Mouse (Mus musculus) gastrocnemius, postnatal 10 days (tissue): ENCODE measurements around the gene Nptx1. TPM values are rescaled to one million over a fixed set of nuclear protein-coding genes. Genes with fewer than 3 reads are reported as not detected.

Experiments used
- DNase-seq: peaks from one replicate; pipeline ENCODE4 v3.0.0; 2021; ENCODE audit warnings: mixed read lengths
- total RNA-seq, 2 experiments: library from RNA; stranded (reverse); gene quantifications; 2 replicates each; pipeline ENCODE4 v1.2.3; 2021

Gene Nptx1
- total RNA-seq, 2 experiments from 2014 or later, result 0.50 to 0.66 TPM

DNA sequence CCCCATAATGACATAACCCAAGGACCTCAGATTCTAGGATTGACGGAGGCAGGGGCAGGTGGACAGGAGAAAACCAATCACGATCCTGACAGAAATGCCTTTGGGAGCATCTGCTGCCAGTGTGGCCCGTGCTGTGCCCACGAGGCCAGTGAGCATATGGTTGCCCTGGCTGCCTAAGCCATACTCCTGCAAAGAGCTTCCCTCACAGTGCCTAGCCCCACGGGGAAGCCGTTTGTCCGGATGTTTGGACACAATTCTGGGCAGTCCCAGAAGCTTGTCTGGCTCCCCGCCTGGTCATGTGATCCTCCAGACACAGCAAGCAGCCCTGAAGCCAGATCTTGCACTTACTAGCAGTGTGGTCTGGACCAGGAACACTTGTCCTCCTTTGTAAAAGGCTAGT is 24.8 kb downstream of the Nptx1 start:
- peak; percentile 52 for DNase-seq

DNA sequence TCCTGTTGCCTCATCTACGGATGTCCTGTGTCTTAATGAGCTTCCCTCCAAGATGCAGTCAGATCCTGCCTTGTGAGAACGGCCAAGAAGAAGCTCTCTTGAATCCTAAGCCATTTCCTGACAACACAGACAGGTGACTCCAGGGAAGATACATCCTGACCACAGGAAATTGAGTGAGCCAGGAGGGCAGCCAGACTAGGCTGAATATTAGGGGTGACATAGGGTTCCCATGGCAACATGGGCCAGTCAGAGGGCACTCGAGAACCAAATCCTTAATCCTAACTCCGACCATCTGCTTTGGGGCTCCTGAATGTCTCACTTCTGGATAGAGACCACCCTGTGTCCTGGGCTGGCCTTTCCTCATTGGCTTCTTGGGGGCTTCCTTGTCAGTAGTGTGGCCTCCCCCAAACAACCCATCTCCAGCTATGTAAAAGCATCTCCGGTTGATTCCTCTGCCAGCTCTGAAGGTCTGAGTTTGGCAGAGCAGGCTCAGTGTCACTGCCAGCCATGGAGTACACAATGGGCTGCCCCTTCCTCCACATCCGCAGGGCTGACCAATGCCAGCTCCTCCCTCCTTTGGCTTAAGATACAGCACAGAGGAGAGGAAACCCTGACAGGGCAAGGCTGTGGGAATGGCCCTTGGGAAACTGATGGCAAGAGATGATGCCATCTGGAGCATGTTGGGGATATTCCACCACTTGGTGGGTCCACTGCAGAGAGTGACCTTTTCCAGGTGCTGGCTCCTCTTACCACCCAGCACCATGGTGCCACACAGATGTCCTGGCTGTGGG is 25.4 kb downstream of the Nptx1 start:
- no peak for DNase-seq

DNA sequence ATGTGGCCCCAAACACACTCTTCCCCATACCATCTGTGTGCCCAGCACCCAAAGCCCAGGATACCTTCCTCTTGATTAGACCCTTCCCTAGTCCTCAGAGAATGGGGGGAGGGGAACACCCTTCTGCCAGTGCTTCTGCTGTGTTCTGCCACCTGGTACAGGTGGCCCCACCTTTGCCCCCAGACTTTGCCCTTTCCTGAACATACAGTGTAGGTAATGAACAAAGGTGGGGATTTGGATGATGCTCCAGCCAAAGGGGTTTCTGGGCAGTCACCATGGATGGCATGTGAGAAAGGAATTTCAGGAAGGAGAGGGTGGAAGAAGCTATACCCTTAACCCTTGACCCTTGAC is 26.9 kb downstream of the Nptx1 start:
- no peak for DNase-seq

DNA sequence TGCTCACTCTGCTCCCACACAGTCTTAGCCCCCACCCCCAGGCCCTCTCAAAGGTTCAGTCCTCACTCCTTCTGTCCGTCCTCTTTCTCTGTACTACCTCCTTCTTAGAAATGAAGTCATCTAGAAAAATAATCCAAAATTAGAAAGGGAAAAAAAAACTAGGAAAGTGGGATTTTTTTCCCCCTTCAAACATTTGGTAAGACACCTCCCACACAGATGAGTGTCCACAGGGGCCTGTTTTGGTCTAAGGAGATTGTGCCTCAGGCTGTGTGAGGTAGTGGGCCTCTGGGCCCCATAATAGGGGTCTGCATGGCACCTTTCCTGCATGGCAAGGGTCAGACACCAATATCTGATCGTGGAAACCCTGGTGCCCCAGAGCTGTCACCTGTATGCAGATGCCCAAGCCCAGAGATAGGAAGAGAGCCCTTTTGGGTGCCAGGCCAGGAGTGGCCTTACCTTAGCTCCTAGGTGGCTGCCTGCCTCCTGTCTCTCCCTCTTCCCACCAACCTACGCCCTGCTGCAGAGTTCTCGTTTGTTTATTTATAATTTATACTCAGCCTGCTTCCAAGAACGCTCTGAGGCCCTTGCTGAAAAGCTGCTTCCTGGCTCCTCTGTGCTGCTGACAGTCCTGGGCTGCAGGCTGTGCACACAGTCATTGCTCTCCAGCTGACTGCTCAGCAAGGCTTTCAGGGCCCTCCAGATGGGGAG is 27.4 kb downstream of the Nptx1 start:
- DNase-seq, result no peak

DNA sequence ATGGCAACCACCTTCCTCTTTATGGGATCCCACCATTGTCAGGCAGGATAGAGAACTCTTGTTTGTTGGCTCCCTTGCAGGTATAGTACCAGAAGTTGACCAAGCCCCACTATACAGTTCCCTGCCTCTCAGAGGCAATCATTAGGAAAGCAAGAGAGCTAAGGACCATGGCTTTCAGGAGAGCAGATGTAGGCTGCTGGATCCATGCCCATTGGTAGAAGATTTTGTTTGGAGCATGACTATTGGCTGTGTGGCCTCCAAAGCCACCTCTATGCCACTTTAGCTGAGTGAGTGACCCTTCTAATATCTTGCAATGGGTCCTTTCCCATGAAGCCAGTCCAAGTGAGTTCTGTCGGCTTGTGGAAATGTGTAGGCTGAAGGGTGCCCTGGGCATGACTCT is 28.2 kb downstream of the Nptx1 start:
- no peak for DNase-seq

DNA sequence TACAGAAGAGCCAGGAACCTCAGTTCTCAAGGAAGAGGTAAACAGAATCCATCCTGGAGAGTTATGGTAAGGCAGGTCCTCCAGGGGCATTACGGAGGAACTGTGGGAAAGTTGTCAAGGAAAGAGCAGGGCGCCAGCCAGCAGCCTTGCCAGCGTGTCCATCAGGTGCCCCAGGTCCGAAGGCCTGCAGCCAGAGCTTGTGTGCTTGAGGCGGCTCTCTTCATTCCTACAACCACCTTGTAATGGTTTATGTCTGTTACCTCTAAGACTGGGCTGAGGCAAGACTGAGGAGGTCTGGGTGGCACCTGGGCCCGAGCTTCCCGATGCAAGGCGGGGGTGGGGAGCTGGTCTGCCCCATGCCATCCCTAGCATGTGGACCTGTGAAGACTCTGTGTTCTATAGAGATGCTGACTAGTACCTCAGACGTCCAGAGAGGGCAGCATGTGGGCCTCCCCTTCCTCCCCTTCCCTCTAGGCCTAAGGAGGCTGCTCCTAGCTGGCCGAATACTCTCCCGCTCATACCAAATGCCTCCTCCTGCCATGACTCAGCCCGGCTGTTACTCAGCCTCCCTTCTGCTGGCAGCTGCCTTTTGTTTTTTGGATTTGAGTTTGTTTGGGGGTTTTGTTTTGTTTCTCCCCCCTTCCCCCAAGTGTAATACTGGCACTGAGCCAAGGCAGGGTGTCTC is 30.7 kb downstream of the Nptx1 start:
- DNase-seq, result no peak

DNA sequence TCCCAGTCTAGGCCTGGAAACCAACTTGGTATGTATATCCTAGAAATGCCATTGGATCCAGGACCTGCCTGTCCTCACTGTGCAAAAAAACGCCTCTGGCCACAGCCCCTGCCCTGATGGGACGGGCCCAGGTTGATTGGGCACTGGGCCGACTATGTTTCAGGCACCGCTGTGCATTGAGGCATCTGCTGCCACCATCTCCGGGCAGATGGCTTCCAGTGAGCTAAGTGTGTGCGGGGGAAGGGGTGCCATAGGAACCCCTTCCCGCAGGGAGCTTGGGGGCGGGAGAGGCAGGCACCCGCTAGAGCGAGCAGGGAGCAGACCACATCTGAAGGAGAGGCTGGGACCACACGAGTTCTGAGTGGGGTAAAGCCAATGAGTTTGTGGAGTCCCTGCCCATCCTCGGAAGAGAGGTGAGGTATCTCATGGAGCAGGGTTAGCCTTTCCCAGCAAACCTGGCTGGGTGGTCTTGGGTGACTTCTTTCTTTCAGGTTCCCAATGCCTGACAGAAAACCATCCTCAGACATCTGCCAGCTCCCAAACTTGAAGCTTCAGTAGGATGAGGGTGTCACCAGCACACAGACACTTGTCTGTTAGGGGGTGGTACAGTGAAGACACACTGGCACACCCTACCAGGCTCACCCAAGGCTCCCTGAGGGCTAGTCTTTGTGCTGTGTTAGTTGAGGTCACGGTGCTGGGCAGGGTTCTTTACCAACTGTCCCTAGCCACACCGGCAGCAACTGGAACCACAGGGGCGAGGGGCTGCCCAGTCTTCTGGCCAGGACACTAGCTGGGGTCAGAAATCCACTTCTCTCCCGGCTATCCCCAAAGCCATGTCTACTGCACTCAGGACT is 31.5 kb downstream of the Nptx1 start:
- no peak for DNase-seq

DNA sequence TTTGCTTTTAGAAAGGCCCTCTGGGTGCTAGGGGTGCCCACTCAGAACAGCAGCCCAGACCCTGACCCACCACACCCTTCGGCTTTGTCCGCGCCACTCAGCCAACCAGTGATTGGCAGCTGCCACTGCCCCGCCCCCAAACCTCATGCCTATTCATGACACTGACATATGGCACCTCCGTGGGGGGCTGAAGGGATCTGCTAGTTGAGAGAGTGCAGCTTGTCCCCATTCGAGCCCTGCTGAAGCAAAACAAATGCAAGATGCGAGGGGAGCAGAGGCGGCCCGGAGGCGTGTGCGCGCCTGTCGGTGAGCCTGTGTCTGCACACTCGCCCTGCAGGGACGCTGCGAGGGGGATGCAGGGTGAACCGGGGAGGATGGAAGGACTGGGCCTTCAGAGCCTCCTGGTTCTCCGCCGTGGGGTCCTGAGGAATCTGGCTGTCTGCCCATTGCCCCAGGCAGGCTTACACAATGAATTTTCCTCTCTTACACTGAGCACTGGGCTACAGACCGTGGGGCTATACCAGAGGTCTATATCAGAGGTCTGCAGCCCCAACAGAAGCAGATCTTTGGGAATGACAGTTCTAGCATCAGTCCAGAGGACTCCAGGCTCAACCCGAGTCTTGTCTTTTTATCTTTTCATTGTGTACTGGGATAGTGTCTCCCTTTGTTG is 32.5 kb downstream of the Nptx1 start:
- no peak for DNase-seq

DNA sequence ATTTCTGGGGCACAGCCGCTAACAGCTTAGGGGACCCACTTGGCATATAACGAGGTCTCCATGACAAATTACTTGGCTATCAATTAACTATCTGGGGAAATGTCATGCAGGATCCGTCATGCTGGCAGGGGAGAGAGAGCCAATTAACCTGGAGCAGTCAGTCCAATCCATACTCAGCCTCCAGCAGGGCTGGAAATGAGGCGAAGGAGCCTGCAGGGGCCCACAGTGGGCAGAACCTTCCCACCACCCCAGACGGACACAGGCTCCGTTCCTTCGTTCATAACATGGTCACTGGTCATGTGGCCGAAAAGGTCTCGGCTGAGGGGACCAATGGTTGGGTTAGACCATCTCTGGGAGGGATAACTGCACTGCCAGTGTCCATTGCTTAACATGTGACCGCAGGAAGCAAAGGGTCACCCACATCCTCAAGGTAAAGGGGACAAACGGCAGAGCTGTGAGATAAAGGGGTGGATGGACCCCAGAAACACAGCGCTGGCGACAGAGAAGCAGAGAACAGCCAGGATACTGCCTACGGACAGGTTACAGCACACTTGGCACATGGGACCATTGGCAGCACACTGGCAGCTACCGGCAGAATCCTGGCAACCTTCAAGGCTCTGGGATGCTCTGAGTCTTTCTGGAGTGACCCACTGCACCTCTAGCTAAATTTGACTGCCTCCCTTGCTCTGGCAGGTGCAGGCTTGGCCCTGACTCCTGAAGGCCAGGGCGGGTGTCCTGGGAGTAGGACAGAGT is 33.3 kb downstream of the Nptx1 start:
- DNase-seq, result no peak

DNA sequence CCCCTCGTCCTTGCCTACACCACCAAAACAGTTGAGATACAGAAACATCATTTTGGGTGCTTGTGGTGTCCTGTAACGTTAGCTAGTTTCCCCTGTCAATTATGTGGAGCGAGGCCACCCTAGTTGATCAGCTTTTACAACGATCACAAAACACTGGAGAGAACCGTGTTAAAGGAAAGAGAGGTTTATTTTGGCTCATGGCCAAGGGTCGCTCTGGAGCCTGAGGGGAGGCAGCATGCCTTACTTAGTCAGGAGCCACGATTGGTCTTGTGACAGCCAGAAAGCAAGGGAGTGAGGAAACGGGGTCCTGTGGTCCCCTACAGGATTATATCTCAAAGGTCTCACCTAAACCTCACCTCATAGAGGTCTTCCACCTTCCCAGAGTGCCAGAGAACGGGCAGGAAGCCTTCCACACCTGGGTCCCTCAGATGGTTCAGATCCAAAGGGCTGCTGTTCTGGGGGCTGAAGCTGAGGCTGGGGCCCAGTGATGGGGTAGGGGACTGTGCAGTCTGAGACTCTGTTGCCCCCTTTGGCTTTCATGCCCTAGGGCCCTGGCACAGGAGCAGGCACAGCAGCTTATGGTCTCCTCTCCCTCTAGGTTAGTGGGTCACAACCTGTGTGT is 34.4 kb downstream of the Nptx1 start:
- no peak for DNase-seq

DNA sequence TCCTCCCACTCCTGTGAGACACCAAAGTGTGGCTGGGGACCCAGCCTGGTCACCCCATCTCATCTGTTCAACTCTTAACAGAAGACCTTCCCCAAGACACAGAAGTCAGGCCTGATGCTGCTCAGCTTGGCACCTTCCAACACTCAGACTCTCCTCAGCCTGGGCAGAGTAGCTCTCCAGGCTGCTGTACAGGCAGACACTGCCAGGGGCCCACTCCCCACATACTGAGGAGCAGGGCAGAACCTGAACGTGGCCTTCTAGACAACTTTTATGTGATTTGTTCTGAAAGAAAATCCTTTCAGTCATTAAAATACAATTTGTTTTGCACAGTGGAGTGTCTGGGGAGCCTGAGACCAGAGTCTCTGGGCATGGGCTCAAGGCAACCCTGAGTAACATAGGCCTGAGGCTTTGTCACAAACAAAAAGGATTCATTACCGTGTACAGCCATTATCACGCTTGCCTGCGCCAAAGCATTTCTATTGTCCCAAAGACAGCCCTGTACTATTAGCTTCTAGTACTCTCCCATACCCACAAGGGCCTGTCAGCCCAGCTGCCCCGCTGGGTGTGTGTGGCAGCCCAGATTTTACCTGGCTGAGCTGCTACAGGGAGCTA is 38.3 kb downstream of the Nptx1 start:
- DNase-seq, result no peak

DNA sequence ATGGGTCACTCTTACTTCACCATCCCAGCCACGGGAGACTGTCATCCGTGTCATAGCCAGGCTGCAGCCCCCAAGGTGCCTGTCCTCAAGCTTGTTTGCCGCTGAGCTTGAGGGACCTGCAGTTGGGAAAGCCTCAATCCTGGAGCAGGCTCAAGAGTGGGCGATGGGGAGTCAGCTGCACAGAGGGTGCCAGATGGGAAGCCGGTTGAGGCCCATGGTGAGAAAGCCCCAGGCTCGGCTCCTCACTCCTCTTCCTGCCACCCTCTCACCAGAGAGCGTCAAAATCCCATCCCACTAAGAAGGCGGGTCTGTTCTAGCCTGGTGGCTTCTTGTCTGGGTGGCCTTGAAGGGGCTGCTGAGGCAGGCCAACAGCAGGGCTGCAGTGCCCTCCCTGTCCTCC is 39.8 kb downstream of the Nptx1 start:
- DNase-seq, result no peak

DNA sequence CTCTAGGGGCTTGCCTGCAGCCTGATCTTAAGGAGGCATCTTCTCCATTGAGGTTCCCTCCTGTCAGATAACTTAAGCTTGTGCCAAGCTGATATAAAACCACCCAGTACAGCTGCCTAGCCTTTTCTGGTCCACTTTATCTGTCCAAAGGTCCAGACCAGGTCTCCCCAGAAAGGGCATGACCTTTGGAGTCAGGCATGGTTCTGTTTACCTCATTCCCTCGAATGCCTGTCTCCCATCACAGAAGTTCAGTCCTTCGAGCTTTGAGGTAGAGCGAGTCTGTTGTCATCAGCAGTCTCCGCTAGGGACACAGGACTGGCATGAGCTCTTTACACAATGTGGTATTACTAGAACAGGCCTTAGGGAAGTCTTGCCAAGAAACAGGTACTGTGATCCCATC is 41.2 kb downstream of the Nptx1 start:
- no peak for DNase-seq

DNA sequence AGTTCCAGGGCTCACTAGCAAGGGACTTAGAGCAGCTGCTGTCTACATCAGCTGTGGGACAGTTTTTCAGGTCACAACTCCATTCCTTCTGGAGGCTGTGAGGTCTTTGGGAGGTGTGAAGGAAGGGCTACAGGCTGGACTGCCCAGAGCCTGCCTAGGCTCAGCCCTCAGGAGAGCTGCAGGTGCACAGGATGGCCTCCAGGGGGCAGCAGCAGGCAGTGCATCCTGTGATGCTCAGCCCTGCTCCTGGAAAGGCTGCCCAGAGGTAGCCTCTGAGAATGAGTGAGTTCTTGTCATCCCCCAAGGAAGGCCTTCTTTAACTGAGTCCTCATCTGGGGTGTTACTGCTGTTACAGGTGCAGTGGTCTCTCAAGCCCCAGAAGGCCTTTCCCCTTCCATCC is 43.9 kb downstream of the Nptx1 start:
- DNase-seq, result peak; percentile 81

DNA sequence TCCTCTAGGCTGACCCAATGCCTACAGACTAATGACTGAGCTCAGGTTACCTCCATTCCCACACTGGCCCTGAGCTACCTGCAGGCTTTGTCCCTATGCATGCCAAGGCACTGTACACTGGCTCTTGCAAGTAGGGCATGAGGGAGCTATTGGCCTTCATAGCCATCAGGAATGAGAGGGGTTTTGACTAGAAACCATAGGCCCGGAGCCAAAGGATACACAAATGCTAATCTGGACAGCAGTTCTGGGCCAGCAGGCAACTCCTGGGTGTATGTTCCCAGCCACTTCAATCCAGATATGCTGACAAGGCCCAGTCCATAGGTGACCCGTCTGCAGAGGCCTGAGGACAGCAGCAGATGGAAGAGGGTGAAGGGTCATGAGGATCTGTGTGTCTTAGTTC is 47.5 kb downstream of the Nptx1 start:
- no peak for DNase-seq

DNA sequence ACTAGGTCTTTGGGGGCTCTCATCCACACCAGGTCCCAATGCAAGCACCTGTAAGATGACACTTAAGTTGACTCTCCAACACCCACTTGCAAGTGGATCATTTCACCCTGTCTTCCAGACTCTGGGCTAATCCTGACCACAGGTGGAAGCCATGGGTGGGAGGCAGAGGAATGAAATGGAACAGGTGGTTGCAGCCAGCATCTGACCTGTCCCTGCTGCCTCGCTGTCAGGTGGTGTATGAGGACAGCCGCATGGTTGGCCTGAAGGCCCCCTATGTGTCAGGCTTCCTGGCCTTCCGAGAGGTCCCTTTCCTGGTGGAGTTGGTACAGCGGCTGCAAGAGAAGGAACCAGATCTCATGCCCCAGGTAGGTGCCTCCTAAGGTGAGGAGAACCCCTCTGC is 48.3 kb downstream of the Nptx1 start:
- DNase-seq, result no peak

DNA sequence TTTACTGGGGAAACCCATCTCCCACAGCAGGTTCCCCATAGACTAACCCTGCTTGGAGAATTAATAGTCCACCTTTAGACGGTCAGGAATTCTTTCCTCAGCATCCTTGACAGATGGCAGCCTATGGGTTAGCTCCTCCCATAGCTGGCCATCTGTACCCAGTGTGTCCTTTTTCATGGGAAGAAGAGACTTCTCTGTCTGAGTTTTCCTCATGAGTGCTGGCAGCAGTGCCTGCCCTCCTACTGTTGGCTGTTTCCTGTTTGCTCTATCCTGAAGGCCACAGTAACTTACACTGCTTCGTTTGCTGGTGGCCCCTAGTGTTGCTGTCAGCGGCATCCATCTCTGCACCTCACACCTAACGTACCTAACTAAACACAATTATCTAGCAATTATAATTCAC is 50.1 kb downstream of the Nptx1 start:
- DNase-seq, result no peak

DNA sequence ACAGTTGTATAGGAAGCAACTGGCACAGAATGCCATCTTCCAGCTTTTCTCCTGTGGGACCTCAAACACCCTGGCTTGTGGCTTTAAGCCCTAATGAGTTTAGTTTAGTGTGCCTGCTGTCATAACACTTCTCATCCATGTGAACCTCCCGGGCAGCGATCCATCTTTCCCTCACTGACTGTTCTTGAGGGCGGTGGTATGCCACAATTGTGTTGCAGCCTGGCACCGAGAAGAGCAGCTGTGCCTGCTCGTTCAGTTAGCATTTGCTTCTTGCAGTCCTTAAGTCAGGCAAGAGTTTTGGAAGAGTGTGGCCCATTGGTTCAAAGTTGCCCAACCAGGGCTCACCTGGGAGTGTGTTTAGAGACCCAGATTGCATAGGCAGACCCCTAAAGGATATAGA is 51.4 kb downstream of the Nptx1 start:
- peak; percentile 35 for DNase-seq

DNA sequence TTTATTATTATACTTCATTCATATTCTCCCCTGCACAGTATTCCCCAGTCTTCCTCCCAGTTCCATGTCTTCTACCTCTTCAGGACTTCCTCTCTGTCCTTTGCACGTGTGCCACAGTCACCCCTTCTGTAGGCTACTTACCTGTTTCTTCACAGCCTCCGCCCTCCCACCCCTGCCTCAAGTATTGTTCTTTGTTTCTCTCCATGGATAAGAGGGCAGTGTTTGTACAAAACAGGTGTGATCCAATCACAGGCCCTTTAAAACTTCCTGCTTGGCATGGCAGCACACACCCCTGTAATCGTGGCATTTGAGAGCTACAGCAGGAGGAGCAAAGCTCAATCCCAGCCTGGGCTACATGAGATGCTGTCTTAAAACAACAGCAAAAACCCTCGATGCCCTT is 54.0 kb downstream of the Nptx1 start:
- no peak for DNase-seq

DNA sequence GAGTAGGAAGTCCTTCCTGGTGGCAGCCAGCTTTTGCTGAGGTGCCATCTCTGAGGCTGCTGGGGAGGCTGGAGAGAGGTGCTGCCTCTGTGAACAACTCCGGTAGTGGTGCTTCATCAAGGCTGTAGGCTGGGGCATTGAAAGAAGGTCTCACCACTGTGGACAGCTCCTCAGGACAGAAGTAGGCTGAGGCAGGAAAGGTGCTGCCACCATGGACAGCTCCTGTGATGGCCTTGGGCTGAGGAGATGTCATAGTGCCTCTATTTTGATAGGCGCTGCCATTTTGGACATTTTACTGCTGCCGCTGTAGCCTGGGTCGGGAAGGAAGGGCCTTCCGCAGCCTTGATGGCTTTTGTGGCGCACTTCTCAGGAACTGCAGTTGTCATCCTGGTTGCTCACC is 54.7 kb downstream of the Nptx1 start:
- no peak for DNase-seq
